Mouse (Mus musculus) effector memory CD4-positive, alpha-beta T cell, adult 5 months (primary cell): ENCODE data around the gene Agk. TPM values are rescaled to one million over a fixed set of nuclear protein-coding genes. Genes with fewer than 3 reads are reported as not detected.

ENCODE experiments used
- polyA plus RNA-seq: library from polyadenylated mRNA; unstranded; fragments of 100-300 nt; shearing (Covaris generic); gene quantifications from one replicate; pipeline ENCODE4 v1.2.1, GENCODE M21; 2017

The Agk gene
- 35.0 TPM for polyA plus RNA-seq

GRCm38 (mm10) chr6:40324897-40325841 is at the start of gene Agk:
Gene Agk, plus strand, starts transcription at chr6:40325172.

DNA sequence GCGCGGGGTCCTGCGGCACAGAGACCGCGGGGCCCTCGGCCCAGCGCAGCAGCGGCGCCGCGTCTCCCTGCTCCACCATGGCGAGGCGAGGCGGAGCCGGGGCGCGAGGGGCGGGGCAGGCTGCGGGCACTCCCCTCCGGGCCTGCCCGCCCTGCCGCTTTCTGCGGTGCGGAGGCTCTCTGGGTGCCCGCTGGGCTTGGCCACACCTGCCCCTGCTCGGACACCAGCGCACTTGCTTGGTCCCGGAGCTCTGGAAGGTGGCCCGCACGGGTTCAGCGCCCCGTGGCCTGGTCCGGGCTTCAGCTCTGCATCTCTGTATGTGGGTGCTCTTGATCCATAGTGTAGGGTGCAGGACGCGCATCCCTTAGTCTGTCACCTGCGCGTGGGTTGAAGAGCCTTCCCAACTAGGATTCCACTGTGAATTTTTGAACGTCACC is 111.1 kb downstream of the Agk start, which contains the start of gene E330009J07Rik:
Gene E330009J07Rik (minus strand): TSS at position 89 of the 437 bp plus-strand sequence.

GRCm38 (mm10) chr6:40438936-40439335 is 114.0 kb downstream of the Agk start, which contains the start of gene Wee2:
Gene Wee2, plus strand, starts transcription at chr6:40439088.

Other genes with a start within 250 kb of the Agk start
- 24.0 TPM for gene E330009J07Rik, start 111.0 kb downstream of the Agk start, polyA plus RNA-seq
- gene Wee2, start 113.9 kb downstream of the Agk start, polyA plus RNA-seq, result 0.15 TPM
- gene Ssbp1, start 146.2 kb downstream of the Agk start, polyA plus RNA-seq, result 48.6 TPM
- gene Tas2r137, start 166.1 kb downstream of the Agk start, polyA plus RNA-seq, result not detected
- gene Tas2r108, start 168.4 kb downstream of the Agk start, polyA plus RNA-seq, result not detected
- not detected for gene Prss37, start 194.3 kb downstream of the Agk start, polyA plus RNA-seq
- not detected for gene Olfr461, start 229.9 kb downstream of the Agk start, polyA plus RNA-seq
- 0.15 TPM for gene Olfr460, start 244.3 kb downstream of the Agk start, polyA plus RNA-seq